Mouse (Mus musculus) kidney, postnatal 4 days (tissue): ENCODE results near the gene Trappc6b.

ENCODE experiments used
- DNase-seq, 2 experiments: peaks; one replicate each; pipeline ENCODE4 v3.0.0; 2021; ENCODE audit warnings: mixed read lengths in 2 of 2

Trappc6b gene

DNA sequence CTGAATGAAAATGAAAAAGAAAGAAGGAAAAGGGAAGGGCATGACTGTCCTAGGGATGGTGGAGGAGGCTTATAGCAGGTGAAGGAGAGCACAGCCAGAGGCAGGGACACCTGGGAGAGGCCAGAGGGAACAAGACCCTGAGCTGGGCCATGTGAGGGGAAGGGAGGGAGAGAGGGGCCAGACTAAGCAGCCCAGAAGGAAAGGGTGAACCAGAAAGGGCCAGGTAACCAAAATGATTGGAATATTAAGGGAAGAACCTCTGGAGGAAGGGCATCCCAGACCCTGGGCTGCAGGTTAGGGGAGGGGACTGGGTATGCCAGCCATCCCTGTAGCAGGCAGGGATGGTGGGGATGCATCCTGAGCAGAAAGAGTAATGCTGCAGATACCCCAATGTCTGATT is 7.3 kb downstream of the Trappc6b start:
- DNase-seq, result no peak

DNA sequence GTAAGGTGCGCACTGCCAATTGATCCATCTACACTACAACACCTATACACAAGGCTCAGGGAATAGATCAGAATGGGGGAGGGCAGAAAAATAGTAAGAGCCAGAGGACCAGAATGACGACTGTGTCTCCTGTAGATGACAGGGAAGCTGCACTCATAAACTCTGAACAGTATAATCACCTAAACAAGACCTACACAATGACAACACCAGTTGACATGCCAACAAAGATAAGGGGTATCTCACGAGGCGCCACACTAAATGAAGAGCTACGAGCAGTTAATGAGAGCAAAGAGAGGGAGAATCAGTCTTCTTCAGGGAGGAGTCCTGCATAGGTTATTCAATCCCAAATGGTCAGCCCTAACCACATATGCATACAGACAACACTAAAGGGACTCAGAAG is 8.1 kb downstream of the Trappc6b start:
- DNase-seq, result no peak

DNA sequence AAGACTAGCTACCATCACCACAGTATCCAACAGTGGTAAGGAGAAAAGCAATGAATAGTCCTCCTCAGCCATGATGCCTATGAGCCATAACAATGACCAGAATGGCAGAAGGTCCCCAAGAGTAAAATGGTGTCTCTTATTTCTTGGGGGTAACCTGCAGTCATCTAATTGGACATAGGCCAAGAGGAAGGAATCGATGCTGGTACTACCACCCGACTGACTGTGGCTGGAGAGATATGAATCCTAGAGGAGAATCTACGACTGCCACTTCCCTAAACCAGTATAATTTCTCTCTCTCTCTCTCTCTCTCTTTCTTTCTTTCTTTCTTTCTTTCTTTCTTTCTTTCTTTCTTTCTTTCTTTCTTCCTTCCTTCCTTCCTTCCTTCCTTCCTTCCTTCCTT is 8.8 kb downstream of the Trappc6b start:
- DNase-seq, result no peak

GRCm38 (mm10) chr12:59040851-59041250 is 20.4 kb downstream of the Trappc6b start:
- no peak for DNase-seq

- peak; percentile 68 to 78 for DNase-seq
Observed at GRCm38 (mm10) chr12:59039971-59040844, 21.1 kb downstream of the Trappc6b start.

GRCm38 (mm10) chr12:59039162-59039970 is 21.9 kb downstream of the Trappc6b start:
- no peak for DNase-seq

- peak in 1 of 2 experiments; percentile 7 for DNase-seq
Observed at GRCm38 (mm10) chr12:59032101-59032500, 29.2 kb downstream of the Trappc6b start.

GRCm38 (mm10) chr12:59021306-59021705 is 40.0 kb downstream of the Trappc6b start:
- DNase-seq, result no peak

GRCm38 (mm10) chr12:59019891-59020290 is 41.4 kb downstream of the Trappc6b start:
- DNase-seq, result no peak

GRCm38 (mm10) chr12:59017970-59018369 is 43.3 kb downstream of the Trappc6b start:
- DNase-seq, result no peak

DNA sequence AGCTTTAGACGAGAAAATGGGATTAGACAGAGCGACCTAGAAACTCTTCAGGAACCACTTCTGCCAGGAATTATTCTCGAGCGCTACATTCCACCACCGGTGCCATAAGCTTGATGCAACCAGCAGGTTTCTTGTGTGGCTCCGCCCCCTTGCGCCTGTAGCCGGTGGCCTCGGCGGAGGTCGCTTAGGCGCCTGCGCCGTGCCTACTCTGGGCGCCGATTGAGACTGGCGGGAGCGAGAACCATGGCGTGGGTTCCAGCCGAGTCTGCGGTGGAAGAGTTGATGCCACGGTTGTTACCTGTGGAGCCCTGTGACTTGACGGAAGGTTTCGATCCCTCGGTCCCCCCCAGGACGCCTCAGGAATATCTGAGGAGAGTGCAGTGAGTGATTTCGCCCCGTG is 48.0 kb downstream of the Trappc6b start, which contains the start of gene Gemin2:
TSS of gene Gemin2 (plus strand) at position 160 of the 400 bp plus-strand sequence.
- peak; percentile 93 to 96 for DNase-seq

- no peak for DNase-seq
Observed at GRCm38 (mm10) chr12:59012710-59013091, 48.6 kb downstream of the Trappc6b start.

DNA sequence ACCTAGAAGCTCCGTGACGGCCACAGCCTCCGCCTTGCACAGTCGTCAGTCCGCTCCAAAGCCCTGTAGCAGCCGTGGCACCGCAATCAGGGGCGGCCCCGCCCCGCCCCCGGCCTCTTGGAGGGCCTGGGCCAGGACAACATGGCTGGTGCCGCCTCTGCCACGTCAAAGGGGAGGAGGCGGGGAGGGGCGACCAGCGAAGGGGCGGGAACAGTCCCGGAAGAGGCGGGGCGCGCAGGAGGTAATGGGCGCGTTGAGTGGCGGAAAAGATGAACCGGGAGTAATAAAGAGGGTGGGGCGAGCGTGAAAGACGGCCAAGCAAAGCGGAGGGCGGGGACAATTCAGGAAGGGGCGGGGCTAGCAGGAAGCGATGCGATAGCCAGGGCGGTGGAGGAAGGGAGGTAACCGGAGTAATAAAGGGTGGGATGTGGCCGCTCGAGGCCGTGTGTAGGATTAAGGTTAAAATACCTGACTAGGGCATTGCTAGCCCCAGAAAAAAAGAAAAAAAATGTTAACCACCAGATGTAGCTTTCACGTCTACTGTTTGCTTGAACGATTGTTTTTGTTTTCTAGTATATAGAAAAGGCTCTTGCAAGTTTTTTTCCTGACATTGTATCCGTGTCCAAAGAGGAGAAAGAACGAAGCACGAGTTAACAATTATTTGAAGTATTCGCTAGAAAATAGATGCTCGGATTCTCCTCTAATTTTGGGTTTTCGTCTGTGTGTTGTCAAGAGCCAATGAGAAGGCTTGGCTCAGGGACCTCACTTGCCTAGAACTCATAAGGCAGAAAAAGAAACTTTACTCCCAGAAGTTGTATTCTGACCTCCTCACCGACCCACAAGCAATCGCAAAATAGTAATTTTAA is 49.2 kb downstream of the Trappc6b start, which contains the start of gene Sec23a:
TSS of gene Sec23a (minus strand) at position 174 of the 866 bp plus-strand sequence.
- DNase-seq, result peak; percentile 99 to 100

- no peak for DNase-seq
Observed at GRCm38 (mm10) chr12:59011275-59011843, 49.9 kb downstream of the Trappc6b start.

DNA sequence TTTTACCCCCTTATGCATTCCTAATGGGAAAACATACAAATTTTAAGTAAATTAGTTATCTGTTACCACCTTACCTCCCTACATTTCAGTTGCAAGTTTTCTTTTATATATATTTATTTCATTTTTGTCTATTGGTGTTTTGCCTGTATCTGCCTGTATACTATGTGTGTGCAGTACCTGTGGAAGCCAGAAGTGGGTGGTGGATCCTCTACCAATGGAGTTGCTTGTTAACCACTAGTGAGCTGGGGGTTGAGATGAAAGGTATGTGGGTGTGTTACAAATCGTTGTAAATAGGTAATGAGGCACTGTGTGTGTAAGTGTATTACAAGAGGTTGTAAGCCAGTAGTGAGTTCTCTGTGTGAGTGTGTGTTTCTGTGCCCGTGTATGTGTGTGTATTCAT is 50.8 kb downstream of the Trappc6b start:
- DNase-seq, result peak; percentile 32 to 36
